8 mouse cellular contexts compared by ENCODE assay signal in the genomic region with DNA sequence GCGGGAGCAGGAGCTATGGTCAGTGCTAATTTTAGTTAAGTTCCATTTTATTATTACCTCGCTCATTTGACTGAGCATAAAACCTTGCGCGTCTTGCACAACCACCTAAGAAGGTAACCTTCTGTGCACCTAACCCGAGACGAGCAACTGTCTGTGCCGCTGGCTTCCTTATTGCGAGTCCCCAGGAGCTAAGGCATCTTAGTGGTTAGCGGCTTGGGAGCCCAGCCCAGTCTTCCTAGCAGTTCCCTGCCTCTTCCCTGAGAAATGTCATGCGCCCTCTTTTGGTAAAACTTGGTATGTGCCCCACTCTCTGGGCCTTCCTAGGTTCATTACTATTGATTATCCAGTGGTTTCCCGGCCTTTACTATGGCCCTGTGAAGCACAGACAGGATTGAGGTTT. TPM values are rescaled to one million over a fixed set of nuclear protein-coding genes. Genes with fewer than 3 reads are reported as not detected.
DNase-seq lines count a peak whose midpoint lies in the region; ATAC-seq and TF ChIP-seq lines count a peak whose summit lies in the region.

No protein-coding gene starts in this region.

- WGBS in heart, embryonic 12.5 days: 2% methylated on average over 11 of the region's 11 CpGs
- under 1% methylated on average over 11 of the region's 11 CpGs for WGBS in kidney, embryonic 16.5 days
- WGBS in liver, adult 2 months: under 1% methylated on average over 11 of the region's 11 CpGs

- TF ChIP-seq POLR2A in liver, adult 2 months (IDR thresholded peaks at IDR 0.05; ENCODE audit: extremely low read depth, insufficient read depth, low read length): no peak
- TF ChIP-seq POLR2A in myocyte (IDR thresholded peaks at IDR 0.05; ENCODE audit: insufficient read length, low read depth): no peak

- peak; percentile 63 for TF ChIP-seq CTCF in liver, adult 2 months (IDR thresholded peaks at IDR 0.05; ENCODE audit: low read depth, low read length)

- ATAC-seq in erythroid progenitor cell, adult 5-6 weeks (replicated peaks; ENCODE audit: low FRiP score, poor library complexity, severe bottlenecking): peak; percentile 70
- ATAC-seq in heart, embryonic 12.5 days (ENCODE audit: insufficient number of reproducible peaks, low FRiP score): 0 out of 2 replicates have a peak, but pooled peaks have one; percentile 26
- ATAC-seq in kidney, embryonic 16.5 days (ENCODE audit: low FRiP score, low TSS enrichment): peak; percentile 32; the same call in 1 of the 2 replicates

- H3ac ChIP-seq in myocyte (ENCODE audit: control insufficient read depth, insufficient read length): no peak overlapping the region

- peak; percentile 35 to 65 for DNase-seq in CD8-positive naive resting alpha-beta T cell, adult 2 months (ENCODE audit: low read depth in 2 of 2, low spot score in 2 of 2)
- DNase-seq in brain, embryonic 18.5 days (ENCODE audit: low read depth, low spot score): peak; percentile 51
- peak; percentile 87 for DNase-seq in liver, adult 2 months (ENCODE audit: extremely low read depth, low read depth, low spot score)
- DNase-seq in spleen, postnatal 4 days (ENCODE audit: low spot score in 2 of 2): peak; percentile 80 to 89

- peaks cover 36% of the 10 kb centered on the region for H3K36me3 ChIP-seq in heart, embryonic 12.5 days
- H3K36me3 ChIP-seq in kidney, embryonic 16.5 days (ENCODE audit: insufficient read depth, low read length): peaks cover 11% of the 10 kb centered on the region; the same call in 1 of the 2 replicates
- H3K36me3 ChIP-seq in liver, adult 2 months (ENCODE audit: control insufficient read depth, insufficient read depth, low read length): peaks cover 3% of the 10 kb centered on the region; the same call in 1 of the 2 replicates
- H3K36me3 ChIP-seq in myocyte (ENCODE audit: control insufficient read depth, insufficient read depth): no peaks in the 10 kb centered on the region

- no peaks in the 10 kb centered on the region; the same call in 1 of the 2 replicates for H3K27me3 ChIP-seq in heart, embryonic 12.5 days (replicated peaks)
- no peaks in the 10 kb centered on the region for H3K27me3 ChIP-seq in kidney, embryonic 16.5 days (ENCODE audit: insufficient read depth, low read length)
- no peaks in the 10 kb centered on the region for H3K27me3 ChIP-seq in liver, adult 2 months (ENCODE audit: control insufficient read depth, insufficient read depth, low read length)
- no peaks in the 10 kb centered on the region for H3K27me3 ChIP-seq in myocyte (ENCODE audit: control insufficient read depth, insufficient read depth, insufficient read length)

- H3K4me1 ChIP-seq in heart, embryonic 12.5 days (replicated peaks): peaks cover 14% of the 10 kb centered on the region; the same call in 1 of the 2 replicates
- H3K4me1 ChIP-seq in kidney, embryonic 16.5 days (ENCODE audit: insufficient read depth, low read length): peaks cover 22% of the 10 kb centered on the region
- peaks cover 21% of the 10 kb centered on the region for H3K4me1 ChIP-seq in liver, adult 2 months (ENCODE audit: control insufficient read depth, insufficient read depth, low read length)

- no peaks in the 10 kb centered on the region for H3K79me2 ChIP-seq in liver, adult 2 months (ENCODE audit: control insufficient read depth, insufficient read depth, low read length)
- no peaks in the 10 kb centered on the region for H3K79me2 ChIP-seq in myocyte (ENCODE audit: control insufficient read depth, insufficient read depth)

- no peak overlapping the region for H3K27ac ChIP-seq in heart, embryonic 12.5 days (ENCODE audit: poor library complexity, severe bottlenecking)
- peak overlapping the region; percentile 17 for H3K27ac ChIP-seq in kidney, embryonic 16.5 days (ENCODE audit: low read length)
- H3K27ac ChIP-seq in liver, adult 2 months (replicated peaks; ENCODE audit: insufficient read depth, low read depth, low read length): peak overlapping the region; percentile 48

- H3K9ac ChIP-seq in heart, embryonic 12.5 days: peak overlapping the region; percentile 48
- H3K9ac ChIP-seq in kidney, embryonic 16.5 days (replicated peaks; ENCODE audit: low read length): peak overlapping the region; percentile 61
- peak overlapping the region; percentile 52 for H3K9ac ChIP-seq in liver, adult 2 months (ENCODE audit: low read depth, low read length)

- H3K4me3 ChIP-seq in heart, embryonic 12.5 days: peak overlapping the region; percentile 75
- peak overlapping the region; percentile 70 for H3K4me3 ChIP-seq in kidney, embryonic 16.5 days (ENCODE audit: low read length)
- H3K4me3 ChIP-seq in liver, adult 2 months (ENCODE audit: insufficient read depth, low read depth, low read length): peak overlapping the region; percentile 41
- H3K4me3 ChIP-seq in myocyte: peak overlapping the region; percentile 35

- H3K9me3 ChIP-seq in heart, embryonic 12.5 days (replicated peaks): no peaks in the 10 kb centered on the region
- H3K9me3 ChIP-seq in kidney, embryonic 16.5 days (ENCODE audit: low read length): no peaks in the 10 kb centered on the region

- H3K4me2 ChIP-seq in heart, embryonic 12.5 days: peak overlapping the region; percentile 88
- peak overlapping the region; percentile 74 for H3K4me2 ChIP-seq in kidney, embryonic 16.5 days (replicated peaks; ENCODE audit: low read depth, low read length)
- H3K4me2 ChIP-seq in myocyte (ENCODE audit: low read depth): peak overlapping the region; percentile 100

TF ChIP-seq in myocyte, 11 proteins besides CTCF, POLR2A, EP300 and RAD21:
- TF ChIP-seq MYOG (IDR thresholded peaks at IDR 0.05; ENCODE audit: control insufficient read depth in 1 of 3, insufficient read depth in 1 of 3, insufficient read length in 2 of 3, low read depth in 2 of 3): no peak
- TF ChIP-seq E2F4 (IDR thresholded peaks at IDR 0.05; ENCODE audit: insufficient read depth): no peak
- TF ChIP-seq REST (IDR thresholded peaks at IDR 0.05; ENCODE audit: insufficient read depth, insufficient read length): no peak
- TF ChIP-seq TCF12 (IDR thresholded peaks at IDR 0.05; ENCODE audit: insufficient read depth, poor library complexity, severe bottlenecking): no peak
- no peak for TF ChIP-seq POLR2AphosphoS2 (IDR thresholded peaks at IDR 0.05; ENCODE audit: insufficient read length, low read depth)
- TF ChIP-seq MYOD1 (IDR thresholded peaks at IDR 0.05; ENCODE audit: control insufficient read depth in 1 of 3, insufficient read length in 2 of 3, low read depth in 2 of 3): no peak
- no peak for TF ChIP-seq USF1 (IDR thresholded peaks at IDR 0.05; ENCODE audit: low read depth)
- no peak for TF ChIP-seq TCF3 (IDR thresholded peaks at IDR 0.05; ENCODE audit: insufficient read length, low read depth)
- no peak for TF ChIP-seq CEBPB (IDR thresholded peaks at IDR 0.05; ENCODE audit: insufficient read depth, poor library complexity, severe bottlenecking)
- no peak for TF ChIP-seq SRF (IDR thresholded peaks at IDR 0.05; ENCODE audit: control insufficient read depth, insufficient read length, low read depth)
- no peak for TF ChIP-seq MAX (IDR thresholded peaks at IDR 0.05; ENCODE audit: low read depth)

RNA-seq across cellular contexts. Expression of gene Pdk2, which starts 0.9 kb away (rescaled TPM):
- 8.3 and 8.4 TPM in 2 replicates for total RNA-seq in erythroid progenitor cell, adult 5-6 weeks (2015; ENCODE audit: low replicate concordance)
- total RNA-seq in erythroid progenitor cell, adult 5-6 weeks (2017; ENCODE audit: low replicate concordance): 2.3 and 3.2 TPM in 2 replicates
- 65.1 and 68.3 TPM in 2 replicates for polyA plus RNA-seq in heart, embryonic 12.5 days (2016; fragmentation: Nextera tagmentation; extraction: Ambion mirVana)
- 72.3 and 85.2 TPM in 2 replicates for polyA plus RNA-seq in kidney, embryonic 16.5 days (2015; fragmentation: Nextera tagmentation; extraction: Ambion mirVana)
- 17.7 and 30.9 TPM in 2 replicates for total RNA-seq in liver, adult 2 months (2014; rRNA removed)
- 101 and 125 TPM in 2 replicates for polyA plus RNA-seq in liver, adult 2 months (2012; rRNA removed)
- 33.3 TPM for polyA plus RNA-seq in myocyte (2012; fragmentation: generic; extraction: Trizol)

RNA-seq across cellular contexts. Expression of gene Samd14, which starts 32.4 kb away (rescaled TPM):
- 103 TPM in 2 replicates for total RNA-seq in erythroid progenitor cell, adult 5-6 weeks (2015; ENCODE audit: low replicate concordance)
- 98.7 and 99.2 TPM in 2 replicates for total RNA-seq in erythroid progenitor cell, adult 5-6 weeks (2017; ENCODE audit: low replicate concordance)
- polyA plus RNA-seq in heart, embryonic 12.5 days (2016; fragmentation: Nextera tagmentation; extraction: Ambion mirVana): 14.8 and 16.5 TPM in 2 replicates
- 19.2 and 21.2 TPM in 2 replicates for polyA plus RNA-seq in kidney, embryonic 16.5 days (2015; fragmentation: Nextera tagmentation; extraction: Ambion mirVana)
- 0.13 and 0.18 TPM in 2 replicates for total RNA-seq in liver, adult 2 months (2014; rRNA removed)
- 0.13 and 0.29 TPM in 2 replicates for polyA plus RNA-seq in liver, adult 2 months (2012; rRNA removed)
- 14.4 TPM for polyA plus RNA-seq in myocyte (2012; fragmentation: generic; extraction: Trizol)

RNA-seq across cellular contexts. Expression of gene Itga3, which starts 34.5 kb away (rescaled TPM):
- total RNA-seq in erythroid progenitor cell, adult 5-6 weeks (2015; ENCODE audit: low replicate concordance): not detected in 2 replicates
- 0.13 TPM in 1 of 2 replicates, not detected in the other for total RNA-seq in erythroid progenitor cell, adult 5-6 weeks (2017; ENCODE audit: low replicate concordance)
- polyA plus RNA-seq in heart, embryonic 12.5 days (2016; fragmentation: Nextera tagmentation; extraction: Ambion mirVana): 11.8 and 12.1 TPM in 2 replicates
- polyA plus RNA-seq in kidney, embryonic 16.5 days (2015; fragmentation: Nextera tagmentation; extraction: Ambion mirVana): 25.5 and 25.8 TPM in 2 replicates
- total RNA-seq in liver, adult 2 months (2014; rRNA removed): 2.6 and 4.9 TPM in 2 replicates
- 5.7 and 10.0 TPM in 2 replicates for polyA plus RNA-seq in liver, adult 2 months (2012; rRNA removed)
- polyA plus RNA-seq in myocyte (2012; fragmentation: generic; extraction: Trizol): 19.9 TPM

RNA-seq across cellular contexts. Expression of gene Ppp1r9b, which starts 51.3 kb away (rescaled TPM):
- total RNA-seq in erythroid progenitor cell, adult 5-6 weeks (2015; ENCODE audit: low replicate concordance): 59.5 and 71.4 TPM in 2 replicates
- total RNA-seq in erythroid progenitor cell, adult 5-6 weeks (2017; ENCODE audit: low replicate concordance): 98.2 and 125 TPM in 2 replicates
- polyA plus RNA-seq in heart, embryonic 12.5 days (2016; fragmentation: Nextera tagmentation; extraction: Ambion mirVana): 10.4 and 12.2 TPM in 2 replicates
- polyA plus RNA-seq in kidney, embryonic 16.5 days (2015; fragmentation: Nextera tagmentation; extraction: Ambion mirVana): 9.9 and 10.7 TPM in 2 replicates
- 2.6 and 4.0 TPM in 2 replicates for total RNA-seq in liver, adult 2 months (2014; rRNA removed)
- polyA plus RNA-seq in liver, adult 2 months (2012; rRNA removed): 3.5 and 3.6 TPM in 2 replicates
- polyA plus RNA-seq in myocyte (2012; fragmentation: generic; extraction: Trizol): 42.4 TPM

Comparison
In these comparisons a context has a peak if more than half of its experiments do, and no peak if none do; other contexts are left out.
1. RNA of gene Samd14, which starts 32.4 kb away (polyA plus RNA-seq): 19.2 to 21.2 TPM in kidney, embryonic 16.5 days, 14.8 to 16.5 TPM in heart, embryonic 12.5 days and 14.4 TPM in myocyte (single experiment); 0.13 to 0.29 TPM in liver, adult 2 months; every median in the first group is over 10 times any median in the second.
2. Peak in every context shown above with its lines, with median percentiles within 50 percentile points of each other: DNase-seq, ATAC-seq, H3K4me2 ChIP-seq, H3K4me3 ChIP-seq and H3K9ac ChIP-seq.